Mouse (Mus musculus): Measurements from ENCODE around the gene Prkaca. TPM values are rescaled to one million over a fixed set of nuclear protein-coding genes. Genes with fewer than 3 reads are reported as not detected.

Gene Prkaca
- polyA plus RNA-seq, 1 experiment from 2014 or later = 194 TPM

- Histone ChIP-seq H3K27me3 (ENCODE audit: control insufficient read depth, insufficient read depth, low read length) (peaks cover 25% of the 10 kb centered on the region), H3K4me1 (replicated peaks; ENCODE audit: control insufficient read depth, insufficient read depth, low read length) (peaks cover 11% of the 10 kb centered on the region; the same call in 1 of the 2 replicates), H3K4me2 (replicated peaks) (no peak overlapping the region), H3K4me3 (replicated peaks; ENCODE audit: low read length) (no peak overlapping the region), H3K27ac (no peak overlapping the region), H3K9me3 (ENCODE audit: control insufficient read depth, low read length) (no peaks in the 10 kb centered on the region), H3K36me3 (replicated peaks; ENCODE audit: control insufficient read depth, insufficient read depth) (no peaks in the 10 kb centered on the region), H3K9ac (no peak overlapping the region)
- 87% methylated on average over 5 of the region's 5 CpGs for WGBS
- DNase-seq (ENCODE audit: low spot score) (no peak), ATAC-seq (ENCODE audit: low FRiP score) (no peak)
These were observed 65.2 kb downstream of the Prkaca start for GRCm38 (mm10) chr8:84038015-84038414.

DNA sequence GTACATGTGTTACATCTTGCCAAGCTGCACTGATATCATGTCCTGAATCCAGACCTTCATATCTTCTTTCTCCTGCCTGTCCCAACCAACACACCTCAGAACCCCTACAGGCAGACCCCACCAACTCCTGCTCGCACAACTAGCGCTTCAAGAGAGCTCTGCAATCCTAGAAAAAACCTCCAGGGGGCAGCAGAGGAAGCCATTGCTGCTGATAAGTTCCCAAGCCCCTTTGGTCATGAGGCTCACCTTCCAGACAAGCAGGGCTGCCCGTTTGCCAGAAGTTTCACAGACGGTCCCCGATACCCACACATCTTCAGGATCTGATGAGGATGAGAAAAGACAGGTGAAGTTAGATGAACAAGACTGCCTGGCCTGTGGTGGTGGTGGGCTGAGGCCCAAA, 66.3 kb downstream of the Prkaca start:
- Histone ChIP-seq H3K4me1 (replicated peaks; ENCODE audit: control insufficient read depth, insufficient read depth, low read length) (peaks cover 11% of the 10 kb centered on the region; the same call in 1 of the 2 replicates), H3K27me3 (ENCODE audit: control insufficient read depth, insufficient read depth, low read length) (peaks cover 35% of the 10 kb centered on the region), H3K4me2 (replicated peaks) (no peak overlapping the region), H3K27ac (no peak overlapping the region), H3K9ac (no peak overlapping the region), H3K9me3 (ENCODE audit: control insufficient read depth, low read length) (no peaks in the 10 kb centered on the region), H3K4me3 (replicated peaks; ENCODE audit: low read length) (no peak overlapping the region), H3K36me3 (replicated peaks; ENCODE audit: control insufficient read depth, insufficient read depth) (no peaks in the 10 kb centered on the region)
- DNase-seq (ENCODE audit: low spot score) (peak; percentile 91), ATAC-seq (ENCODE audit: low FRiP score) (no peak)
- WGBS = 6% methylated on average over 5 of the region's 5 CpGs

GRCm38 (mm10) chr8:84042066-84042947, 69.5 kb downstream of the Prkaca start, which contains the start of gene Il27ra:
TSS of gene Il27ra (minus strand) at chr8:84042589.
- H3K27me3 ChIP-seq (ENCODE audit: control insufficient read depth, insufficient read depth, low read length) = peaks cover 60% of the 10 kb centered on the region
- no peaks in the 10 kb centered on the region for H3K36me3 ChIP-seq (replicated peaks; ENCODE audit: control insufficient read depth, insufficient read depth)
- no peaks in the 10 kb centered on the region for H3K9me3 ChIP-seq (ENCODE audit: control insufficient read depth, low read length)
- DNase-seq (ENCODE audit: low spot score) (peak; percentile 55), ATAC-seq (ENCODE audit: low FRiP score) (peak; percentile 75)
- 4% methylated on average over 40 of the region's 40 CpGs for WGBS
- peak within 1 kb of the TSS; percentile 28 for H3K4me3 ChIP-seq (replicated peaks; ENCODE audit: low read length)
- H3K4me1 ChIP-seq (replicated peaks; ENCODE audit: control insufficient read depth, insufficient read depth, low read length) = peaks cover 11% of the 10 kb centered on the region; the same call in 1 of the 2 replicates
- peak within 1 kb of the TSS; percentile 52 for H3K4me2 ChIP-seq (replicated peaks)
- no peak within 1 kb of the TSS for H3K27ac ChIP-seq
- H3K9ac ChIP-seq = peak within 1 kb of the TSS; percentile 40

- Histone ChIP-seq H3K27me3 (ENCODE audit: control insufficient read depth, insufficient read depth, low read length) (peaks cover 60% of the 10 kb centered on the region), H3K4me1 (replicated peaks; ENCODE audit: control insufficient read depth, insufficient read depth, low read length) (peaks cover 11% of the 10 kb centered on the region; the same call in 1 of the 2 replicates), H3K9me3 (ENCODE audit: control insufficient read depth, low read length) (no peaks in the 10 kb centered on the region), H3K4me2 (replicated peaks) (no peak overlapping the region), H3K36me3 (replicated peaks; ENCODE audit: control insufficient read depth, insufficient read depth) (no peaks in the 10 kb centered on the region), H3K27ac (no peak overlapping the region), H3K4me3 (replicated peaks; ENCODE audit: low read length) (no peak overlapping the region), H3K9ac (no peak overlapping the region)
- ATAC-seq (ENCODE audit: low FRiP score) (no peak), DNase-seq (ENCODE audit: low spot score) (no peak)
- 38% methylated on average over 12 of the region's 12 CpGs for WGBS
These were observed 70.2 kb downstream of the Prkaca start for GRCm38 (mm10) chr8:84042948-84043342.

DNA sequence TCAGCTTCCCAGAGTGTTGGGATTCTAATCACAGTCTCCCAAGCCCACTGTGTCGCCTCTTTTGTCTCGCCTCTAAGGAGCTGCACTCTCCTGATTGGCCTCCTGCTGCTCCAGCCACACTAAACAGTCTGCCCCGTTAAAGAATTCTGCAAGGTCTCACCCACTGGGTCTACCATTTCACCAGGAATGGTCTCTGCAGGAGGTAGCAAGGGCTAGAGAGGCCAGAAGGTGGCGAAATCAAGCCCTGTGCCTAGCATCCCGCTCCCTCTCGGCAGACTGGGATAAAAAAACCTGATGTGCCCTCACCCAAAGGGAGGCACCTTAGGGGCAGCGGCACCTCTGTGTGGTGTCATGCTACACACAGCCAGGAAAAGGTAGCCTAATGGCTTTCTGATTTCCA, 71.3 kb downstream of the Prkaca start:
- no peak for ATAC-seq (ENCODE audit: low FRiP score)
- 5% methylated on average over 7 of the region's 7 CpGs for WGBS
- peaks cover 60% of the 10 kb centered on the region for H3K27me3 ChIP-seq (ENCODE audit: control insufficient read depth, insufficient read depth, low read length)

GRCm38 (mm10) chr8:84044900-84045299, 72.1 kb downstream of the Prkaca start, which contains the start of gene Rln3:
TSS of gene Rln3 (minus strand) at chr8:84045000.
- 9% methylated on average over 9 of the region's 9 CpGs for WGBS
- Histone ChIP-seq H3K27ac (no peak within 1 kb of the TSS), H3K9ac (no peak within 1 kb of the TSS), H3K27me3 (ENCODE audit: control insufficient read depth, insufficient read depth, low read length) (peaks cover 60% of the 10 kb centered on the region), H3K4me2 (replicated peaks) (no peak within 1 kb of the TSS), H3K4me1 (replicated peaks; ENCODE audit: control insufficient read depth, insufficient read depth, low read length) (peaks cover 11% of the 10 kb centered on the region; the same call in 1 of the 2 replicates), H3K36me3 (replicated peaks; ENCODE audit: control insufficient read depth, insufficient read depth) (no peaks in the 10 kb centered on the region), H3K4me3 (replicated peaks; ENCODE audit: low read length) (no peak within 1 kb of the TSS), H3K9me3 (ENCODE audit: control insufficient read depth, low read length) (no peaks in the 10 kb centered on the region)
- ATAC-seq (ENCODE audit: low FRiP score) = no peak
- DNase-seq (ENCODE audit: low spot score) = no peak

More for the DNA sequence above, 71.3 kb downstream of the Prkaca start:
- H3K27ac ChIP-seq = no peak overlapping the region
- H3K4me3 ChIP-seq (replicated peaks; ENCODE audit: low read length) = no peak overlapping the region
- no peak for DNase-seq (ENCODE audit: low spot score)
- H3K9ac ChIP-seq = no peak overlapping the region
- H3K4me1 ChIP-seq (replicated peaks; ENCODE audit: control insufficient read depth, insufficient read depth, low read length) = peaks cover 11% of the 10 kb centered on the region; the same call in 1 of the 2 replicates
- H3K9me3 ChIP-seq (ENCODE audit: control insufficient read depth, low read length) = no peaks in the 10 kb centered on the region
- H3K36me3 ChIP-seq (replicated peaks; ENCODE audit: control insufficient read depth, insufficient read depth) = no peaks in the 10 kb centered on the region
- no peak overlapping the region for H3K4me2 ChIP-seq (replicated peaks)

MicroRNA genes within 50 kb of the gene (microRNA counts, 519-probe panel; counts per million panel counts)
- microRNA mmu-miR-1199 = not detected

Small RNA genes lying within 50 kb of the gene (microRNA-seq; reads per million reads assigned to microRNA genes)
- gene Gm44330 (not detected), gene Gm44450 (not detected), gene Mir1199 (not detected), gene Mir8111 (1.5 reads per million)

Other genes starting within 250 kb of the Prkaca start
- gene Adgre5, start 231.7 kb upstream of the Prkaca start, polyA plus RNA-seq (2014; fragmentation: Nextera tagmentation; extraction: Ambion mirVana) = 13.5 and 13.7 TPM in 2 replicates
- 67.1 and 72.0 TPM in 2 replicates for gene Adgrl1, start 72.9 kb upstream of the Prkaca start, polyA plus RNA-seq (2014; fragmentation: Nextera tagmentation; extraction: Ambion mirVana)
- gene Gm10644, start 17.8 kb upstream of the Prkaca start, polyA plus RNA-seq (2014; fragmentation: Nextera tagmentation; extraction: Ambion mirVana) = 0.76 and 1.1 TPM in 2 replicates
- gene Asf1b, start 17.5 kb upstream of the Prkaca start, polyA plus RNA-seq (2014; fragmentation: Nextera tagmentation; extraction: Ambion mirVana) = 10.5 and 10.7 TPM in 2 replicates
- gene Samd1, start 24.7 kb downstream of the Prkaca start, polyA plus RNA-seq (2014; fragmentation: Nextera tagmentation; extraction: Ambion mirVana) = 11.1 and 11.3 TPM in 2 replicates
- 0.54 and 0.76 TPM in 2 replicates for gene 1700067K01Rik, start 28.5 kb downstream of the Prkaca start, polyA plus RNA-seq (2014; fragmentation: Nextera tagmentation; extraction: Ambion mirVana)
- 0.52 and 0.77 TPM in 2 replicates for gene 2210011C24Rik, start 39.2 kb downstream of the Prkaca start, polyA plus RNA-seq (2014; fragmentation: Nextera tagmentation; extraction: Ambion mirVana)
- gene Palm3, start 48.5 kb downstream of the Prkaca start, polyA plus RNA-seq (2014; fragmentation: Nextera tagmentation; extraction: Ambion mirVana) = 3.7 and 5.5 TPM in 2 replicates
- 0.34 and 0.48 TPM in 2 replicates for gene Il27ra, start 69.6 kb downstream of the Prkaca start, polyA plus RNA-seq (2014; fragmentation: Nextera tagmentation; extraction: Ambion mirVana)
- gene Rln3, start 72.0 kb downstream of the Prkaca start, polyA plus RNA-seq (2014; fragmentation: Nextera tagmentation; extraction: Ambion mirVana) = 1.6 and 4.7 TPM in 2 replicates
- gene Gm10643, start 92.1 kb downstream of the Prkaca start, polyA plus RNA-seq (2014; fragmentation: Nextera tagmentation; extraction: Ambion mirVana) = 2.1 and 2.7 TPM in 2 replicates
- gene Rfx1, start 93.8 kb downstream of the Prkaca start, polyA plus RNA-seq (2014; fragmentation: Nextera tagmentation; extraction: Ambion mirVana) = 11.0 and 11.5 TPM in 2 replicates
- 17.4 and 18.9 TPM in 2 replicates for gene Dcaf15, start 131.8 kb downstream of the Prkaca start, polyA plus RNA-seq (2014; fragmentation: Nextera tagmentation; extraction: Ambion mirVana)
- 0.48 and 0.59 TPM in 2 replicates for gene Podnl1, start 153.0 kb downstream of the Prkaca start, polyA plus RNA-seq (2014; fragmentation: Nextera tagmentation; extraction: Ambion mirVana)
- gene Cc2d1a, start 174.9 kb downstream of the Prkaca start, polyA plus RNA-seq (2014; fragmentation: Nextera tagmentation; extraction: Ambion mirVana) = 30.4 and 33.3 TPM in 2 replicates
- gene 4930432K21Rik, start 175.0 kb downstream of the Prkaca start, polyA plus RNA-seq (2014; fragmentation: Nextera tagmentation; extraction: Ambion mirVana) = 1.4 TPM in 2 replicates
- gene Nanos3, start 212.2 kb downstream of the Prkaca start, polyA plus RNA-seq (2014; fragmentation: Nextera tagmentation; extraction: Ambion mirVana) = 7.8 and 10.4 TPM in 2 replicates

Measured in hindbrain, embryonic 14.5 days (tissue).